8 mouse cellular contexts compared by ENCODE assay signal in the genomic region with DNA sequence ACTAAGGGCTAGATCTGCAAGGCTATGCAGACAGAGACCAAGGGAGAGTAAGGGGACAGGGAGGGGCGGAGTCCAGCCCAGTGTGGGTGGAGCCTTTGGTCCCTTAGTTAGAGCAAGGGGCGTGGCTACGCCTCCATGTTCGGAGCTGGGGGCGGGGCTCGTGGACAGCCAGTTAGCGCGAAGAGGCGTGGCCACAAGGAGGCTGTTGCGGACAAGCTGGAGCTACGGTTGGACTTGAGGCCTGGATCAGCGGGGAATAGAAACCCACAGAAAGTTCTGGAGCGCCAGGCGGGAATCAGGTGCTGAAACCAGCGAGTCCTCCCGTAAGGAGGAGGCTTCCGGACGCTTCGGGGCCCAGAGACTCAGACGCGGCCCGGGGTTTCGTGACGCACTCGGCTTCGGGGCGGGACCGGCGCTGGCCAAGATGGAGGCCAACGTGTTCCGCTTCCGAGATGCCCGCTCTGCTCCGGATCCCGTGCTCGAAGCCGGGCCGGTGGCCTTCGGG. TPM values are rescaled to one million over a fixed set of nuclear protein-coding genes. Genes with fewer than 3 reads are reported as not detected.
DNase-seq lines count a peak whose midpoint lies in the region; ATAC-seq and TF ChIP-seq lines count a peak whose summit lies in the region.

Gene Actr5, plus strand, starts transcription at position 171 of the 505 bp plus-strand sequence.

- H3K27ac ChIP-seq in gastrocnemius, adult 2 months: peak within 1 kb of the TSS; percentile 98
- peak within 1 kb of the TSS; percentile 87 for H3K27ac ChIP-seq in hindbrain, postnatal 0 days
- H3K27ac ChIP-seq in left cerebral cortex, adult 2 months: peak within 1 kb of the TSS; percentile 94

- TF ChIP-seq CTCF in gastrocnemius, adult 2 months (IDR thresholded peaks at IDR 0.05): no peak
- TF ChIP-seq CTCF in hindbrain, postnatal 0 days (IDR thresholded peaks at IDR 0.05; ENCODE audit: low read depth): peak; percentile 25; the same call in 1 of the 2 replicates
- no peak; the same call in 1 of the 2 replicates for TF ChIP-seq CTCF in left cerebral cortex, adult 2 months (IDR thresholded peaks at IDR 0.05)

- WGBS in hindbrain, postnatal 0 days: under 1% methylated on average over 39 of the region's 39 CpGs

- H3K9ac ChIP-seq in hindbrain, postnatal 0 days (replicated peaks; ENCODE audit: low read length): peak within 1 kb of the TSS; percentile 86

- peak; percentile 99 for DNase-seq in ZHBTc4 (ENCODE audit: low read depth, low spot score)
- peak; percentile 96 for DNase-seq in gastrocnemius, adult 2 months
- DNase-seq in hindbrain, postnatal 0 days (ENCODE audit: low spot score): peak; percentile 98
- peak; percentile 87 to 89 for DNase-seq in left cerebral cortex, adult 2 months (ENCODE audit: extremely low spot score in 1 of 2, low spot score in 2 of 2)
- DNase-seq in right cerebral cortex, adult 2 months (ENCODE audit: low spot score in 2 of 2): peak; percentile 85 to 95
- peak; percentile 94 for DNase-seq in urinary bladder, postnatal 14 days (ENCODE audit: low spot score)

- peak; percentile 96 for ATAC-seq in common myeloid progenitor, adult 5-6 weeks (replicated peaks; ENCODE audit: low read depth, poor library complexity, severe bottlenecking)
- ATAC-seq in hindbrain, postnatal 0 days: peak; percentile 97
- ATAC-seq in megakaryocyte, adult 5-6 weeks (ENCODE audit: poor library complexity, severe bottlenecking): peak; percentile 98

- intact Hi-C loops in gastrocnemius, adult 2 months (cut with DNase I): no loop called here
- intact Hi-C loops in left cerebral cortex, adult 2 months (cut with DNase I): no loop called here

- peak within 1 kb of the TSS; percentile 72 for H3K4me2 ChIP-seq in hindbrain, postnatal 0 days (ENCODE audit: low read depth, low read length)

- H3K4me3 ChIP-seq in gastrocnemius, adult 2 months: peak within 1 kb of the TSS; percentile 96
- peak within 1 kb of the TSS; percentile 94 for H3K4me3 ChIP-seq in hindbrain, postnatal 0 days (ENCODE audit: low read length)
- H3K4me3 ChIP-seq in left cerebral cortex, adult 2 months: peak within 1 kb of the TSS; percentile 69

- 0 out of 2 replicates have a peak, but pooled peaks cover 3% of the 10 kb centered on the region for H3K36me3 ChIP-seq in hindbrain, postnatal 0 days (ENCODE audit: insufficient read depth, low read length)

- H3K9me3 ChIP-seq in hindbrain, postnatal 0 days (ENCODE audit: low read length): no peaks in the 10 kb centered on the region

- H3K4me1 ChIP-seq in hindbrain, postnatal 0 days (ENCODE audit: insufficient read depth, low read length): peaks cover 5% of the 10 kb centered on the region; the same call in 1 of the 2 replicates

- no peaks in the 10 kb centered on the region for H3K27me3 ChIP-seq in hindbrain, postnatal 0 days (ENCODE audit: insufficient read depth, low read length)

RNA-seq across cellular contexts. Expression of gene Actr5, which starts in this region (rescaled TPM):
- 14.7 and 15.3 TPM in 2 replicates for total RNA-seq in common myeloid progenitor, adult 5-6 weeks (2017)
- 1 to 10 TPM; 4.2 to 4.8 TPM for total RNA-seq in gastrocnemius, adult 2 months (2021)
- total RNA-seq in hindbrain, postnatal 0 days (2014; rRNA removed): 18.0 and 25.4 TPM in 2 replicates
- 8.0 and 8.6 TPM in 2 replicates for polyA plus RNA-seq in hindbrain, postnatal 0 days (2015; fragmentation: Nextera tagmentation; extraction: Ambion mirVana)
- total RNA-seq in left cerebral cortex, adult 2 months (2021): 10 to 100 TPM; 11.0 to 12.4 TPM
- total RNA-seq in megakaryocyte, adult 5-6 weeks (2015): 7.1 and 8.0 TPM in 2 replicates
- 13.0 and 13.1 TPM in 2 replicates for total RNA-seq in megakaryocyte, adult 5-6 weeks (2017)

Comparison
In these comparisons a context has a peak if more than half of its experiments do, and no peak if none do; other contexts are left out.
1. Peak in every context shown above with its lines: DNase-seq, ATAC-seq, H3K4me3 ChIP-seq and H3K27ac ChIP-seq.